Comparison of ENCODE assay signal across 14 mouse cellular contexts in genomic region chr12:83512783-83513182, GRCm38 (mm10). TPM values are rescaled to one million over a fixed set of nuclear protein-coding genes. Genes with fewer than 3 reads are reported as not detected.
DNase-seq lines count a peak whose midpoint lies in the region; ATAC-seq and TF ChIP-seq lines count a peak whose summit lies in the region.
"Had no signal": no experiment of that assay in that cellular context is flagged by ENCODE, and none has a peak within 500 bp of the region (broad histone marks: within the 10 kb centered on the region; RNA-seq: fewer than 3 reads in every experiment).

No protein-coding gene starts in this region.

- ATAC-seq in forebrain, embryonic 16.5 days, result peak; percentile 72
- peak; percentile 49; the same call in 1 of the 2 replicates for ATAC-seq in neural tube, embryonic 14.5 days (ENCODE audit: low read depth)
- ATAC-seq: CD4-positive, CD25-positive, alpha-beta regulatory T cell, adult 4 months; inflammation-experienced regulatory T-cells, adult 6 months had no signal

- TF ChIP-seq CTCF in layer of hippocampus, adult 2 months (conservative IDR thresholded peaks at IDR 0.05), result no peak
- TF ChIP-seq CTCF in brain, embryonic 14.5 days (IDR thresholded peaks at IDR 0.05; ENCODE audit: borderline replicate concordance, extremely low read depth, insufficient read depth, insufficient read length), result no peak

- no peak overlapping the region for H3K9ac ChIP-seq in forebrain, embryonic 16.5 days (replicated peaks; ENCODE audit: low read depth, low read length)
- H3K9ac ChIP-seq in neural tube, embryonic 14.5 days (replicated peaks; ENCODE audit: low read depth, low read length), result no peak overlapping the region
- H3K9ac ChIP-seq: heart, embryonic 12.5 days had no signal

- H3K27me3 ChIP-seq in forebrain, embryonic 16.5 days (replicated peaks; ENCODE audit: control insufficient read depth, insufficient read depth, low read length), result no peaks in the 10 kb centered on the region
- H3K27me3 ChIP-seq in neural tube, embryonic 14.5 days (ENCODE audit: control insufficient read depth, insufficient read depth, low read length), result no peaks in the 10 kb centered on the region
- H3K27me3 ChIP-seq: heart, embryonic 12.5 days had no signal

- H3K4me3 ChIP-seq in layer of hippocampus, adult 2 months, result no peak overlapping the region
- no peak overlapping the region for H3K4me3 ChIP-seq in forebrain, embryonic 16.5 days (replicated peaks; ENCODE audit: low read length)
- H3K4me3 ChIP-seq in neural tube, embryonic 14.5 days (ENCODE audit: low read depth, low read length), result no peak overlapping the region
- H3K4me3 ChIP-seq: heart, embryonic 12.5 days had no signal

- peak overlapping the region; percentile 3; the same call in 1 of the 2 replicates for H3K4me2 ChIP-seq in forebrain, embryonic 16.5 days (ENCODE audit: low read length)
- H3K4me2 ChIP-seq in neural tube, embryonic 14.5 days (ENCODE audit: low read depth, low read length), result no peak overlapping the region
- H3K4me2 ChIP-seq: heart, embryonic 12.5 days; liver, embryonic 11.5 days had no signal

- no peaks in the 10 kb centered on the region for H3K9me3 ChIP-seq in forebrain, embryonic 16.5 days (ENCODE audit: control insufficient read depth, low read length)
- H3K9me3 ChIP-seq in neural tube, embryonic 14.5 days (ENCODE audit: control insufficient read depth, low read length), result no peaks in the 10 kb centered on the region
- H3K9me3 ChIP-seq: heart, embryonic 12.5 days had no signal

- 0 out of 2 replicates have a peak overlapping the region, but pooled peaks have one; percentile 4 for H3K27ac ChIP-seq in layer of hippocampus, adult 2 months
- H3K27ac ChIP-seq in forebrain, embryonic 16.5 days (ENCODE audit: low read length), result peak overlapping the region; percentile 53; the same call in 1 of the 2 replicates
- no peak overlapping the region for H3K27ac ChIP-seq in neural tube, embryonic 14.5 days (ENCODE audit: low read depth, low read length)
- H3K27ac ChIP-seq: stomach, postnatal 0 days had no signal

- intact Hi-C loops in gastrocnemius, postnatal 36 days (cut with DNase I), result no loop called here

- no peak for DNase-seq in layer of hippocampus, adult 2 months (ENCODE audit: low spot score in 2 of 2)
- no peak for DNase-seq in layer of hippocampus, adult 9-10 months (ENCODE audit: low spot score)
- peak; percentile 89 for DNase-seq in brain, embryonic 14.5 days (ENCODE audit: low read depth)
- DNase-seq in T-cell, adult 2 months (ENCODE audit: low spot score), result no peak
- no peak for DNase-seq in gastrocnemius, postnatal 36 days
- DNase-seq in layer of hippocampus, postnatal 14 days (ENCODE audit: low spot score in 2 of 2), result no peak
- DNase-seq: adrenal gland, adult 2 months had no signal

- no peak for TF ChIP-seq POLR2A in brain, embryonic 14.5 days (IDR thresholded peaks at IDR 0.05; ENCODE audit: borderline replicate concordance, extremely low read depth, insufficient read depth, insufficient read length, poor library complexity, severe bottlenecking)

- no peaks in the 10 kb centered on the region for H3K36me3 ChIP-seq in forebrain, embryonic 16.5 days (ENCODE audit: control insufficient read depth, insufficient read depth)
- H3K36me3 ChIP-seq in neural tube, embryonic 14.5 days (ENCODE audit: control insufficient read depth, insufficient read depth, low read length), result no peaks in the 10 kb centered on the region
- H3K36me3 ChIP-seq: heart, embryonic 12.5 days had no signal

- peaks cover 18% of the 10 kb centered on the region for H3K4me1 ChIP-seq in forebrain, embryonic 16.5 days (replicated peaks; ENCODE audit: control insufficient read depth, insufficient read depth, low read length)
- 0 out of 2 replicates have a peak, but pooled peaks cover 2% of the 10 kb centered on the region for H3K4me1 ChIP-seq in neural tube, embryonic 14.5 days (ENCODE audit: control insufficient read depth, insufficient read depth, low read length)

- WGBS in forebrain, embryonic 16.5 days, result 15% methylated on average over 4 of the region's 4 CpGs
- 10% methylated on average over 4 of the region's 4 CpGs for WGBS in neural tube, embryonic 14.5 days

RNA-seq across cellular contexts. Expression of gene Dcaf4, which starts 7.5 kb away (rescaled TPM):
- 10 to 100 TPM; 29.0 to 30.3 TPM for total RNA-seq in layer of hippocampus, adult 2 months (2021)
- polyA plus RNA-seq in brain, embryonic 14.5 days (2012; rRNA removed), result 51.2 and 57.4 TPM in 2 replicates
- polyA plus RNA-seq in forebrain, embryonic 16.5 days (2015; fragmentation: Nextera tagmentation; extraction: Ambion mirVana), result 49.7 and 51.1 TPM in 2 replicates
- polyA plus RNA-seq in neural tube, embryonic 14.5 days (2014; fragmentation: Nextera tagmentation; extraction: Ambion mirVana), result 39.9 and 47.1 TPM in 2 replicates
- 10 to 100 TPM; 20.3 to 20.7 TPM for total RNA-seq in gastrocnemius, postnatal 36 days (2021)
- 10 to 100 TPM; 31.8 to 32.1 TPM for total RNA-seq in layer of hippocampus, postnatal 14 days (2021)

RNA-seq across cellular contexts. Expression of gene Dpf3, which starts 25.3 kb away (rescaled TPM):
- 10 to 100 TPM; 27.4 to 29.4 TPM for total RNA-seq in layer of hippocampus, adult 2 months (2021)
- polyA plus RNA-seq in brain, embryonic 14.5 days (2012; rRNA removed), result 8.8 and 20.9 TPM in 2 replicates
- polyA plus RNA-seq in forebrain, embryonic 16.5 days (2015; fragmentation: Nextera tagmentation; extraction: Ambion mirVana), result 8.9 and 10.3 TPM in 2 replicates
- 20.2 and 29.2 TPM in 2 replicates for polyA plus RNA-seq in neural tube, embryonic 14.5 days (2014; fragmentation: Nextera tagmentation; extraction: Ambion mirVana)
- total RNA-seq in gastrocnemius, postnatal 36 days (2021), result 10 to 100 TPM; 15.9 to 20.0 TPM
- 10 to 100 TPM; 26.4 to 27.8 TPM for total RNA-seq in layer of hippocampus, postnatal 14 days (2021)
